Mouse (Mus musculus) lung, embryonic 15.5 days (tissue): ENCODE measurements around the gene Nos1ap. TPM values are rescaled to one million over a fixed set of nuclear protein-coding genes. Genes with fewer than 3 reads are reported as not detected.

ENCODE experiments used
- ATAC-seq: fragments of 200-750 bp; cut with Nextera tagmentation; 2 replicates; pipeline ENCODE4 v1.8.0; 2017; ENCODE audit warnings: moderate number of reproducible peaks, borderline replicate concordance; ENCODE audit not compliant: low FRiP score, low TSS enrichment; ENCODE audit errors: extremely low read depth
- H3K27ac ChIP-seq: fragments of 300-500 bp; sonication (generic); 2 replicates; pipeline ENCODE4 v1.5.1; 2015; ENCODE audit warnings: moderate library complexity, mild to moderate bottlenecking, inconsistent platforms
- H3K27me3 ChIP-seq: fragments of 300-500 bp; sonication (generic); 2 replicates; pipeline ENCODE4 v1.6.1; 2015; ENCODE audit warnings: inconsistent platforms
- H3K36me3 ChIP-seq: fragments of 300-500 bp; sonication (generic); 2 replicates; pipeline ENCODE4 v1.6.1; 2015; ENCODE audit warnings: inconsistent platforms
- H3K4me1 ChIP-seq: fragments of 300-500 bp; sonication (generic); 2 replicates; pipeline ENCODE4 v1.6.1; 2015; ENCODE audit warnings: inconsistent platforms
- H3K4me2 ChIP-seq: fragments of 300-500 bp; sonication (generic); 2 replicates; pipeline ENCODE4 v1.6.1; 2015; ENCODE audit warnings: inconsistent platforms, mild to moderate bottlenecking, moderate library complexity
- H3K4me3 ChIP-seq: fragments of 300-500 bp; sonication (generic); 2 replicates; pipeline ENCODE4 v1.5.1; 2015; ENCODE audit warnings: mild to moderate bottlenecking, inconsistent platforms
- H3K9ac ChIP-seq: fragments of 300-500 bp; sonication (generic); 2 replicates; pipeline ENCODE4 v1.6.1; 2015; ENCODE audit warnings: inconsistent platforms
- H3K9me3 ChIP-seq: fragments of 300-500 bp; sonication (generic); 2 replicates; pipeline ENCODE4 v1.6.1; 2016; ENCODE audit warnings: inconsistent platforms
- WGBS: fragments of 180-500 bp; shearing (Covaris S2); methylation state at CpG from one replicate; pipeline ENCODE4 v1.1.7; 2015; 5-methylcytosine and 5-hydroxymethylcytosine counted together
- polyA plus RNA-seq: library from polyadenylated mRNA; unstranded; fragments of >200 nt; fragmentation: Nextera tagmentation; extraction: Ambion mirVana; gene quantifications from 2 replicates; pipeline ENCODE4 v1.2.1, GENCODE M21; 2015

The Nos1ap gene
- polyA plus RNA-seq, 1 experiment from 2014 or later: 10.6 TPM

GRCm38 (mm10) chr1:170583925-170584324 lies 5.7 kb downstream of the Nos1ap start:
- Histone ChIP-seq H3K27ac (no peak overlapping the region), H3K27me3 (no peaks in the 10 kb centered on the region), H3K36me3 (no peaks in the 10 kb centered on the region), H3K4me1 (peaks cover 18% of the 10 kb centered on the region), H3K9me3 (no peaks in the 10 kb centered on the region), H3K9ac (no peak overlapping the region), H3K4me3 (no peak overlapping the region), H3K4me2 (no peak overlapping the region)
- no peak for ATAC-seq
- 89% methylated on average over 2 of the region's 2 CpGs for WGBS

GRCm38 (mm10) chr1:170582341-170582740 lies 7.3 kb downstream of the Nos1ap start:
- H3K9me3 ChIP-seq: no peaks in the 10 kb centered on the region
- H3K27ac ChIP-seq: no peak overlapping the region
- H3K4me3 ChIP-seq: no peak overlapping the region
- no peaks in the 10 kb centered on the region for H3K36me3 ChIP-seq
- H3K9ac ChIP-seq: no peak overlapping the region
- H3K4me1 ChIP-seq: peaks cover 7% of the 10 kb centered on the region; the same call in 1 of the 2 replicates
- WGBS: 82% methylated on average over 5 of the region's 5 CpGs
- no peak overlapping the region for H3K4me2 ChIP-seq
- H3K27me3 ChIP-seq: no peaks in the 10 kb centered on the region
- no peak for ATAC-seq

- Histone ChIP-seq H3K27me3 (no peaks in the 10 kb centered on the region), H3K36me3 (no peaks in the 10 kb centered on the region), H3K9me3 (no peaks in the 10 kb centered on the region), H3K4me1 (peaks cover 13% of the 10 kb centered on the region; the same call in 1 of the 2 replicates), H3K4me2 (no peak overlapping the region), H3K4me3 (no peak overlapping the region), H3K27ac (no peak overlapping the region), H3K9ac (no peak overlapping the region)
- whole genome bisulfite sequencing: 26% methylated on average over 13 of the region's 13 CpGs
- no peak for ATAC-seq
Measured at GRCm38 (mm10) chr1:170580485-170581110, 9.1 kb downstream of the Nos1ap start.

GRCm38 (mm10) chr1:170579476-170579875 lies 10.2 kb downstream of the Nos1ap start:
- Histone ChIP-seq H3K9me3 (no peaks in the 10 kb centered on the region), H3K4me2 (no peak overlapping the region), H3K36me3 (no peaks in the 10 kb centered on the region), H3K4me1 (peaks cover 18% of the 10 kb centered on the region; the same call in 1 of the 2 replicates), H3K27ac (no peak overlapping the region), H3K9ac (no peak overlapping the region), H3K27me3 (no peaks in the 10 kb centered on the region), H3K4me3 (no peak overlapping the region)
- no peak for ATAC-seq
- 90% methylated on average over 5 of the region's 5 CpGs for WGBS

GRCm38 (mm10) chr1:170579063-170579462 lies 10.6 kb downstream of the Nos1ap start:
- no peaks in the 10 kb centered on the region for H3K27me3 ChIP-seq
- no peaks in the 10 kb centered on the region for H3K9me3 ChIP-seq
- no peak overlapping the region for H3K4me3 ChIP-seq
- H3K9ac ChIP-seq: no peak overlapping the region
- ATAC-seq: no peak
- 91% methylated on average over 4 of the region's 4 CpGs for WGBS
- H3K4me1 ChIP-seq: peaks cover 18% of the 10 kb centered on the region; the same call in 1 of the 2 replicates
- H3K36me3 ChIP-seq: no peaks in the 10 kb centered on the region
- no peak overlapping the region for H3K4me2 ChIP-seq
- H3K27ac ChIP-seq: no peak overlapping the region

- WGBS: 56% methylated on average over 6 of the region's 6 CpGs
- no peak for ATAC-seq
- Histone ChIP-seq H3K27me3 (no peaks in the 10 kb centered on the region), H3K36me3 (no peaks in the 10 kb centered on the region), H3K9ac (no peak overlapping the region), H3K4me3 (no peak overlapping the region), H3K4me2 (no peak overlapping the region), H3K4me1 (peaks cover 18% of the 10 kb centered on the region; the same call in 1 of the 2 replicates), H3K27ac (no peak overlapping the region), H3K9me3 (no peaks in the 10 kb centered on the region)
Measured at GRCm38 (mm10) chr1:170576728-170577065, 13.0 kb downstream of the Nos1ap start.

- WGBS: 36% methylated on average over 6 of the region's 6 CpGs
- H3K4me2 ChIP-seq: no peak overlapping the region
Measured at GRCm38 (mm10) chr1:170576012-170576727, 13.5 kb downstream of the Nos1ap start.

GRCm38 (mm10) chr1:170573117-170573516 lies 16.5 kb downstream of the Nos1ap start:
- H3K36me3 ChIP-seq: no peaks in the 10 kb centered on the region
- ATAC-seq: no peak
- 69% methylated on average over 7 of the region's 7 CpGs for WGBS
- no peak overlapping the region for H3K4me3 ChIP-seq
- no peak overlapping the region for H3K4me2 ChIP-seq
- H3K9me3 ChIP-seq: no peaks in the 10 kb centered on the region
- H3K27me3 ChIP-seq: no peaks in the 10 kb centered on the region
- peaks cover 10% of the 10 kb centered on the region; the same call in 1 of the 2 replicates for H3K4me1 ChIP-seq
- no peak overlapping the region for H3K27ac ChIP-seq
- H3K9ac ChIP-seq: no peak overlapping the region

More at GRCm38 (mm10) chr1:170576012-170576727, 13.5 kb downstream of the Nos1ap start:
- Histone ChIP-seq H3K27me3 (no peaks in the 10 kb centered on the region), H3K9ac (no peak overlapping the region), H3K36me3 (no peaks in the 10 kb centered on the region), H3K4me3 (no peak overlapping the region), H3K9me3 (no peaks in the 10 kb centered on the region), H3K4me1 (peaks cover 17% of the 10 kb centered on the region; the same call in 1 of the 2 replicates), H3K27ac (no peak overlapping the region)
- ATAC-seq: no peak

- no peaks in the 10 kb centered on the region for H3K27me3 ChIP-seq
- no peak for ATAC-seq
- no peaks in the 10 kb centered on the region for H3K4me1 ChIP-seq
- no peaks in the 10 kb centered on the region for H3K36me3 ChIP-seq
- H3K4me2 ChIP-seq: no peak overlapping the region
- no peak overlapping the region for H3K27ac ChIP-seq
- no peak overlapping the region for H3K9ac ChIP-seq
- no peak overlapping the region for H3K4me3 ChIP-seq
- WGBS: 85% methylated on average over 4 of the region's 4 CpGs
- no peaks in the 10 kb centered on the region for H3K9me3 ChIP-seq
Measured at GRCm38 (mm10) chr1:170566969-170567368, 22.7 kb downstream of the Nos1ap start.

- Histone ChIP-seq H3K27ac (no peak overlapping the region), H3K9ac (no peak overlapping the region), H3K4me1 (no peaks in the 10 kb centered on the region), H3K9me3 (no peaks in the 10 kb centered on the region), H3K4me3 (no peak overlapping the region), H3K4me2 (no peak overlapping the region), H3K27me3 (no peaks in the 10 kb centered on the region), H3K36me3 (no peaks in the 10 kb centered on the region)
- ATAC-seq: no peak
- 85% methylated on average over 2 of the region's 2 CpGs for WGBS
Measured at GRCm38 (mm10) chr1:170566538-170566937, 23.1 kb downstream of the Nos1ap start.

GRCm38 (mm10) chr1:170564926-170565325 lies 24.7 kb downstream of the Nos1ap start:
- Histone ChIP-seq H3K27ac (no peak overlapping the region), H3K4me1 (peaks cover 7% of the 10 kb centered on the region; the same call in 1 of the 2 replicates), H3K36me3 (no peaks in the 10 kb centered on the region), H3K9me3 (no peaks in the 10 kb centered on the region), H3K4me3 (no peak overlapping the region), H3K9ac (no peak overlapping the region), H3K27me3 (no peaks in the 10 kb centered on the region), H3K4me2 (no peak overlapping the region)
- no peak for ATAC-seq
- WGBS: 83% methylated on average over 3 of the region's 3 CpGs

- no peak overlapping the region for H3K4me3 ChIP-seq
- no peak overlapping the region for H3K9ac ChIP-seq
- no peak for ATAC-seq
- H3K27me3 ChIP-seq: no peaks in the 10 kb centered on the region
- no peak overlapping the region for H3K4me2 ChIP-seq
- peaks cover 7% of the 10 kb centered on the region; the same call in 1 of the 2 replicates for H3K4me1 ChIP-seq
- H3K9me3 ChIP-seq: no peaks in the 10 kb centered on the region
- H3K36me3 ChIP-seq: no peaks in the 10 kb centered on the region
- WGBS: 50% methylated on average over 1 of the region's 1 CpGs
- H3K27ac ChIP-seq: no peak overlapping the region
Measured at GRCm38 (mm10) chr1:170562431-170562830, 27.2 kb downstream of the Nos1ap start.
